Mouse (Mus musculus) liver (tissue): ENCODE data around the gene Nolc1.

Experiments used
- DNase-seq: peaks from one replicate; pipeline ENCODE4 v3.0.0-alpha.2; 2020; ENCODE audit warnings: mixed read lengths

Nolc1 gene

GRCm38 (mm10) chr19:46075616-46076607, at the start of gene Nolc1:
Gene Nolc1 (plus strand): TSS chr19:46075863.
- peak; percentile 97 for DNase-seq

DNA sequence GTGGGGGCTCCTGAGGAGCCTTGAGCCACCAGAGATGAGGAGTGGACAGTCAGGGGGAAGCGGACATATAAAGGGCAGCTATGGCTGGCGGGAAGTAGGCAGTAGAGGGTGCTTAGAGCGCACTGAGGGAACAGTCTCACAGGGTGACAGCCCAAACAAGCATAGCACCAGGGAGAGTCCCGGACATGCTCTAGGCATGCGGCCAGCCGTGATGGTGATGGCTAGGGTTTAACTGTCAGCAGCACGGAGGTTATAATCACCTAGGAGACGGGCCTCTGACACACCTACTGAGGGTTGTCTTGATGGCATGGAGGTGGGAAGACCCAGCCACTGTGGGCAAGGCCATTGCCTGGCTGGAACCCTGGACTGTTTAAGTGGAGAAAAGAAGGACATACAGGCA, 49.1 kb upstream of the Nolc1 start:
- no peak for DNase-seq

GRCm38 (mm10) chr19:46028747-46029320, 46.8 kb upstream of the Nolc1 start:
- no peak for DNase-seq

DNA sequence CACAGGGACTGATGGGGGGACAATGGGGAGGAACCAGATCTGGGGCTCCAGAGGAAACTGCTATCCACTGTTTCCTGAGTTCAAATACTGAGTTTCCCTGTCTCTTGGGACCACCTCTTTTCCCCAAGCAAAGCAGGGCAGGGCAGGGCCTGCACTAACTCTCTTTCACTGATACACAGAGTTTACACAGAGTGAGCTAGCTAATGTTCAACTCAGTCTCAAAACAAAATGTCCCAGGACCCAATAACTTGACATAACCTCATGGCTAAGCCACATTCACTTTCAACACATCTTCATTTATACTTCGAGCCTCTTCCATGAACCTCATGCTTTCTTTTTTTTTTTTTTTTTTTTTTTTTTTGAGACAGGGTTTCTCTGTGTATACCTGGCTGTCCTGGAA, 46.0 kb upstream of the Nolc1 start:
- no peak for DNase-seq

- no peak for DNase-seq
Measured at GRCm38 (mm10) chr19:46030196-46030983, 45.3 kb upstream of the Nolc1 start.

DNA sequence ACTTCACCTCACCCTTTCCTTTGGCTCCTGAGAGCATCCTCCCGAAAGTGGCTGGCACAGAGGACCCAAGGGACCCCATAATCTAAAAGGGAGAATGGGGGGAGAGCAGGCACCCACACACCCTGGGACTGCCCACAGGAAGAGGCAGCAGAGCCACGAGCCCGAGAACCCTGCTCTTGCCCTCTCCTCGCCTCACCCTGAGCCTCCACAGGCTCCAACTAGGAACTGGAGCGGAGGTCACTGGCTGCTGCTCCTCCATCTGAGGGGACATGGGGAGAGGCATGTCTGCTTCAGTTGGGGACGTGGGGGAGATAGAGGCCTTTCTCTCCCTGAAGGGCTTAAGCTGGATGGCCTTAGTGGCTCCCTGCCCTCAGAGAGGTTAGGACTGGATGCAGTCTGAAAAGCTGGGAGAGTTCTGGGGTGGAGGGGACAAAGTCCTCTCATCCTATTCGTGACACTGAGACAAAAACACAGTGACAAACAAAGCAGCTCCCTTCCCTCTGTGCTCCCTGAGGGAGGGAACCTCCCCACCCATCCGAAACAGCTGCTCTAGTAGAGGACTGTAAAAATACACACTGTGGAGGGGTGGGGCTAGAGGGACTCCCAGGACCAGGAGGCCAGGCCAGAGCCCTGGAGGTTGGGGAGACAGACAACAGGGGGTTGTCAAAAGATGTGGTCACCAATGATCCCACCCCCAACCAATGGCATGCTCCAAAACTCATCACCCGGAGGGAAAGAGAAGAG, 43.8 kb upstream of the Nolc1 start:
- DNase-seq = no peak

GRCm38 (mm10) chr19:46032731-46033510, 42.7 kb upstream of the Nolc1 start:
- DNase-seq = no peak

DNA sequence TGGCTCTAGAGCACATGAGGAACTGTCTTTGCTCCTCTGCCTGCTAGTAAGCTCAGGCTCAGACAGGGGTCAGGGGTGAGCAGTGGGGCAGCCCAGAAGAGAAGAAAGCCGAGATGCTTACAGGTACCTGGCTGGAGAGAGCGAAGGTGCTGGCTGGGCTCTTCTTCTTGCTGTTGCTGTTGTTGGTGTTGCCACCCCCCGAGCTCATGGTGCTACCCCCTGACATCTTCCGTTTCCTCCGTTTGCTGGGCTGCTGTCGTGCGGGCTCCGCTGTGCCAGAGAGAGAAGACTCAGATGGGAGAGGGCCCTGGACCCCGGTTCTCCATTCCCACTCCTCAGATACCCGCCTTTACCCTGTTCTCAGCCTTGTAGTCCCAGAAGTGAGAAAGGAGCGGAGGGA, 41.8 kb upstream of the Nolc1 start:
- no peak for DNase-seq

- no peak for DNase-seq
Measured at GRCm38 (mm10) chr19:46035971-46036370, 39.7 kb upstream of the Nolc1 start.

DNA sequence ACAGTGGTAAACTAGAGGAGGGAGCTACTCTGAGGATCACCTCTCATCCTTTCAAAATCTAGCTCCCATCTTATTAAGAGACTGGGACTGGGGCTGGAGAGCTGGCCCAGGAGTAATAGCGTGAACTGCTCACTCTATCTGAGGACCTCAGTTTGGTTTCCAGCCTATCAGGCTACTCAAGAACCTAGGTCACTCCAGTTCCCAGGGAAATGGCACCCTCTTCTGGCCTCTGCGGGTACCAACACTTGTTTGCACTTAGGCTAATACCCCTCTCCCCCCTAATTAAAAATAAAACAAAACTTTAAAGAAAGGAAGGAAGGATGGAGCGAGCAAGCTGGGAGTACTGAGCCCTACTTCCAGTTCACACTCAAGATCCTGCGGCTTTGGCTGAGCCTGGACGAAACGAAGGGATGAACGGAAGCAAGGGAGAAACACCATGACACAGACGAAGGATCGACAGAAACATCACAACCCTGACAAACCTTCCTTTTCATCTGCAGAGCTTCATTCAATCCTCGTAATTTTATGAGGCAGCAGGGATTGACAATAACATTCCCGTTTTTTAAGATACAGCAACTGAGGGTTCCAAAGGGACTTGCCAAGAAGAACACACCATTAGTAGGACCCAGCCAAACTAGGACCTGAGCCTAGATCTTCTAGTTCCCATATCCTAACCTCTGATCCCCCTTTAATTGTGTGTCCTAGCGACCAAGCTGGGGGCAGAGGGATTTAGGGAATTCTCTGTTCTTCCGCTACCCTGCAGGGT, 39.0 kb upstream of the Nolc1 start:
- peak; percentile 71 for DNase-seq

GRCm38 (mm10) chr19:46037243-46037924, 38.3 kb upstream of the Nolc1 start:
- DNase-seq = peak; percentile 85

GRCm38 (mm10) chr19:46037925-46038850, 37.5 kb upstream of the Nolc1 start:
- peak; percentile 68 for DNase-seq

GRCm38 (mm10) chr19:46038851-46039260, 36.8 kb upstream of the Nolc1 start:
- peak; percentile 45 for DNase-seq

GRCm38 (mm10) chr19:46039478-46039877, 36.2 kb upstream of the Nolc1 start:
- peak; percentile 96 for DNase-seq

GRCm38 (mm10) chr19:46040149-46040902, 35.3 kb upstream of the Nolc1 start:
- DNase-seq = no peak

- no peak for DNase-seq
Measured at GRCm38 (mm10) chr19:46041299-46041932, 34.2 kb upstream of the Nolc1 start.

- DNase-seq = peak; percentile 76
Measured at GRCm38 (mm10) chr19:46041933-46042475, 33.7 kb upstream of the Nolc1 start.
